Mouse (Mus musculus) cerebellum, postnatal 10 days (tissue): ENCODE results near the gene Oog2.
"Not testable (repeated sequence)": the region's sequence is repeated elsewhere in the genome, so short reads cannot be mapped to it uniquely, and the experiment has no call there.

ENCODE experiments used
- DNase-seq, 2 experiments: peaks; one replicate each; pipeline ENCODE4 v3.0.0; 2021; ENCODE audit warnings: mixed read lengths in 2 of 2

The Oog2 gene

GRCm38 (mm10) chr4:144190419-144190818 lies at the start of gene Oog2:
TSS of gene Oog2 (plus strand) at chr4:144190719.
- DNase-seq = no peak

- DNase-seq = no peak
Measured at GRCm38 (mm10) chr4:144162563-144162962, 28.0 kb upstream of the Oog2 start, which contains the start of gene Oog3. TSS of gene Oog3 (minus strand) at chr4:144162663.

GRCm38 (mm10) chr4:144213218-144213617 lies 22.7 kb downstream of the Oog2 start, which contains the start of gene C87977:
TSS of gene C87977 (minus strand) at chr4:144213318.
- not testable (repeated sequence) for DNase-seq
